Mouse (Mus musculus): Measurements from ENCODE around the gene Adam10. TPM values are rescaled to one million over a fixed set of nuclear protein-coding genes. Genes with fewer than 3 reads are reported as not detected.

Gene Adam10
- total RNA-seq, 2 experiments from 2014 or later = 67.1 to 71.2 TPM

GRCm38 (mm10) chr9:70682202-70682601, 3.4 kb downstream of the Adam10 start:
- TF ChIP-seq CTCF (conservative IDR thresholded peaks at IDR 0.05) = no peak
- Histone ChIP-seq H3K4me3 (no peak overlapping the region), H3K27ac (no peak overlapping the region)
- no peak for DNase-seq (ENCODE audit: low spot score in 2 of 2)

GRCm38 (mm10) chr9:70688301-70688968, 9.6 kb downstream of the Adam10 start:
- Histone ChIP-seq H3K4me3 (no peak overlapping the region), H3K27ac (no peak overlapping the region)
- DNase-seq (ENCODE audit: low spot score in 2 of 2) = no peak
- no peak for TF ChIP-seq CTCF (conservative IDR thresholded peaks at IDR 0.05)

- Histone ChIP-seq H3K4me3 (no peak overlapping the region), H3K27ac (no peak overlapping the region)
- DNase-seq (ENCODE audit: low spot score in 2 of 2) = no peak
- no peak for TF ChIP-seq CTCF (conservative IDR thresholded peaks at IDR 0.05)
Observed at GRCm38 (mm10) chr9:70689926-70690325, 11.1 kb downstream of the Adam10 start.

GRCm38 (mm10) chr9:70690579-70690978, 11.8 kb downstream of the Adam10 start:
- no peak for TF ChIP-seq CTCF (conservative IDR thresholded peaks at IDR 0.05)
- Histone ChIP-seq H3K27ac (no peak overlapping the region), H3K4me3 (no peak overlapping the region)
- no peak for DNase-seq (ENCODE audit: low spot score in 2 of 2)

- TF ChIP-seq CTCF (conservative IDR thresholded peaks at IDR 0.05) = no peak
- no peak for DNase-seq (ENCODE audit: low spot score in 2 of 2)
- Histone ChIP-seq H3K27ac (no peak overlapping the region), H3K4me3 (no peak overlapping the region)
Observed at GRCm38 (mm10) chr9:70691772-70692693, 13.2 kb downstream of the Adam10 start.

GRCm38 (mm10) chr9:70695723-70696122, 16.9 kb downstream of the Adam10 start:
- TF ChIP-seq CTCF (conservative IDR thresholded peaks at IDR 0.05) = no peak
- Histone ChIP-seq H3K4me3 (no peak overlapping the region), H3K27ac (no peak overlapping the region)
- DNase-seq (ENCODE audit: low spot score in 2 of 2) = no peak

- H3K4me3 ChIP-seq = no peak overlapping the region
- DNase-seq (ENCODE audit: low spot score in 2 of 2) = no peak
- TF ChIP-seq CTCF (conservative IDR thresholded peaks at IDR 0.05) = no peak
- no peak overlapping the region for H3K27ac ChIP-seq
Observed at GRCm38 (mm10) chr9:70698090-70698489, 19.3 kb downstream of the Adam10 start.

GRCm38 (mm10) chr9:70703597-70704203, 24.9 kb downstream of the Adam10 start:
- no peak overlapping the region for H3K4me3 ChIP-seq
- H3K27ac ChIP-seq = no peak overlapping the region
- TF ChIP-seq CTCF (conservative IDR thresholded peaks at IDR 0.05) = no peak
- no peak for DNase-seq (ENCODE audit: low spot score in 2 of 2)

- DNase-seq (ENCODE audit: low spot score in 2 of 2) = no peak
- no peak for TF ChIP-seq CTCF (conservative IDR thresholded peaks at IDR 0.05)
- H3K4me3 ChIP-seq = no peak overlapping the region
Observed at GRCm38 (mm10) chr9:70706444-70706843, 27.6 kb downstream of the Adam10 start.

GRCm38 (mm10) chr9:70729544-70729943, 50.7 kb downstream of the Adam10 start:
- peak in 1 of 2 experiments; percentile 19 for DNase-seq (ENCODE audit: low spot score in 2 of 2)
- Histone ChIP-seq H3K4me3 (no peak overlapping the region), H3K27ac (peak overlapping the region; percentile 68)
- TF ChIP-seq CTCF (conservative IDR thresholded peaks at IDR 0.05) = no peak

More at GRCm38 (mm10) chr9:70706444-70706843, 27.6 kb downstream of the Adam10 start:
- H3K27ac ChIP-seq = no peak overlapping the region

- Histone ChIP-seq H3K4me3 (no peak overlapping the region), H3K27ac (no peak overlapping the region)
- no peak for TF ChIP-seq CTCF (conservative IDR thresholded peaks at IDR 0.05)
- DNase-seq (ENCODE audit: low spot score in 2 of 2) = no peak
Observed at GRCm38 (mm10) chr9:70731079-70731478, 52.3 kb downstream of the Adam10 start.

- Histone ChIP-seq H3K27ac (no peak overlapping the region), H3K4me3 (no peak overlapping the region)
- DNase-seq (ENCODE audit: low spot score in 2 of 2) = no peak
- TF ChIP-seq CTCF (conservative IDR thresholded peaks at IDR 0.05) = no peak
Observed at GRCm38 (mm10) chr9:70733208-70733607, 54.4 kb downstream of the Adam10 start.

- Histone ChIP-seq H3K4me3 (no peak overlapping the region), H3K27ac (no peak overlapping the region)
- no peak for TF ChIP-seq CTCF (conservative IDR thresholded peaks at IDR 0.05)
- no peak for DNase-seq (ENCODE audit: low spot score in 2 of 2)
Observed at GRCm38 (mm10) chr9:70739998-70740397, 61.2 kb downstream of the Adam10 start.
